ENCODE assay signal across 8 mouse cellular contexts in the genomic region with DNA sequence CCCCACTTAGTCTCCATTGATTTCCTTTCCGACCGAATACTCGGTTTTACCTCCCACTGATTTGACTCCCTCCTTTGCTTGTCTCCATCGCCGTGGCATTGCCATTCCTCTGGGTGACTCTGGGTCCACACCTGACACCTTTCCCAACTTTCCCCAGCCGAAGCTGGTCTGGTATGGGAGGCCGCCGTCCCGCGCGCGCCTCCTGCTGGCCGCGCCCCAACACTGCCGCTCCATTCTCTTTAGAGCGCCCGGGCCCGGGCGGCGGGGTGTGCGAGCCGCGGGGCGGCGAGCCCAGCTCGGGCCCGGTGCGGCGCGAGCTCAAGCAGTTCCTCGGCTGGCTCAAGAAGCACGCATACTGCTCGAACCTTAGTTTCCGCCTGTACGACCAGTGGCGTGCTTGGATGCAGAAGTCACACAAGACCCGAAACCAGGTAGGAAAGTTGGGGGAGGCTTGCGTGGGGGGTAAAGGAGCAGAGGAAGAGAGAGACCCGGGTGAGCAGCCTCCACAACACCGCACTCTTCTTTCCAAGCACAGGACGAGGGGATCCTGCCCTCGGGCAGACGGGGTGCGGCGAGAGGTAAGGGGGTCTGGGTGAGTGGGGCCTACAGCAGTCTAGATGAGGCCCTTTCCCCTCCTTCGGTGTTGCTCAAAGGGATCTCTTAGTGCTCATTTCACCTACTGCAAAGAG. TPM values are rescaled to one million over a fixed set of nuclear protein-coding genes. Genes with fewer than 3 reads are reported as not detected.
DNase-seq lines count a peak whose midpoint lies in the region; ATAC-seq and TF ChIP-seq lines count a peak whose summit lies in the region.

No protein-coding gene starts in this region.

- no peak overlapping the region for H3K4me3 ChIP-seq in cerebellum, adult 2 months (replicated peaks; ENCODE audit: insufficient read depth, low read depth, low read length)
- no peak overlapping the region for H3K4me3 ChIP-seq in hindbrain, embryonic 14.5 days (replicated peaks; ENCODE audit: low read length)
- H3K4me3 ChIP-seq in liver, adult 2 months (ENCODE audit: insufficient read depth, low read depth, low read length): no peak overlapping the region

- no peak overlapping the region for H3K27ac ChIP-seq in cerebellum, adult 2 months (ENCODE audit: insufficient read depth, low read length)
- no peak overlapping the region for H3K27ac ChIP-seq in hindbrain, embryonic 14.5 days
- H3K27ac ChIP-seq in liver, adult 2 months (replicated peaks; ENCODE audit: insufficient read depth, low read depth, low read length): no peak overlapping the region

- WGBS in cerebellum, adult 2 months: 18% methylated on average over 46 of the region's 46 CpGs
- WGBS in hindbrain, embryonic 14.5 days: 13% methylated on average over 46 of the region's 46 CpGs
- WGBS in liver, adult 2 months: 20% methylated on average over 46 of the region's 46 CpGs

- H3K79me2 ChIP-seq in liver, adult 2 months (ENCODE audit: control insufficient read depth, insufficient read depth, low read length): no peaks in the 10 kb centered on the region

- peak; percentile 60 for DNase-seq in right cerebral cortex, adult 18-20 months
- no peak for DNase-seq in right cerebral cortex, postnatal 4 days
- peak; percentile 80 for DNase-seq in cerebellum, adult 2 months
- peak; percentile 77 for DNase-seq in forelimb bud, embryonic 11.5 days (ENCODE audit: low read depth, low spot score)
- DNase-seq in hindbrain, embryonic 14.5 days (ENCODE audit: low spot score): peak; percentile 68
- no peak for DNase-seq in liver, adult 2 months (ENCODE audit: extremely low read depth, low read depth, low spot score)
- DNase-seq in neural tube, embryonic 10.5 days (ENCODE audit: extremely low spot score, low spot score): peak; percentile 80
- peak; percentile 47 to 72 for DNase-seq in thymus, postnatal 10 days (ENCODE audit: low spot score in 2 of 2)

- H3K27me3 ChIP-seq in cerebellum, adult 2 months (ENCODE audit: control insufficient read depth, insufficient read depth, low read length): no peaks in the 10 kb centered on the region
- peaks cover 61% of the 10 kb centered on the region for H3K27me3 ChIP-seq in hindbrain, embryonic 14.5 days (ENCODE audit: control insufficient read depth, insufficient read depth, low read length)
- H3K27me3 ChIP-seq in liver, adult 2 months (ENCODE audit: control insufficient read depth, insufficient read depth, low read length): no peaks in the 10 kb centered on the region

- 0 out of 2 replicates have a peak overlapping the region, but pooled peaks have one; percentile 5 for H3K4me2 ChIP-seq in hindbrain, embryonic 14.5 days (replicated peaks)

- peaks cover 24% of the 10 kb centered on the region for H3K36me3 ChIP-seq in hindbrain, embryonic 14.5 days (replicated peaks; ENCODE audit: control insufficient read depth, insufficient read depth)
- peaks cover 6% of the 10 kb centered on the region; the same call in 1 of the 2 replicates for H3K36me3 ChIP-seq in liver, adult 2 months (ENCODE audit: control insufficient read depth, insufficient read depth, low read length)

- peak; percentile 74 for TF ChIP-seq CTCF in cerebellum, adult 2 months (IDR thresholded peaks at IDR 0.05; ENCODE audit: borderline replicate concordance, insufficient read depth, low read depth, low read length)
- TF ChIP-seq CTCF in liver, adult 2 months (IDR thresholded peaks at IDR 0.05; ENCODE audit: low read depth, low read length): peak; percentile 82

- no peak for TF ChIP-seq POLR2A in cerebellum, adult 2 months (IDR thresholded peaks at IDR 0.05; ENCODE audit: borderline replicate concordance, insufficient read depth, low read length)
- no peak for TF ChIP-seq POLR2A in liver, adult 2 months (IDR thresholded peaks at IDR 0.05; ENCODE audit: extremely low read depth, insufficient read depth, low read length)

- no peak overlapping the region for H3K9ac ChIP-seq in hindbrain, embryonic 14.5 days
- no peak overlapping the region for H3K9ac ChIP-seq in liver, adult 2 months (ENCODE audit: low read depth, low read length)

- H3K9me3 ChIP-seq in hindbrain, embryonic 14.5 days (ENCODE audit: control insufficient read depth, low read length): no peaks in the 10 kb centered on the region

- no peak for ATAC-seq in hindbrain, embryonic 14.5 days (ENCODE audit: low FRiP score)

- H3K4me1 ChIP-seq in cerebellum, adult 2 months (ENCODE audit: control insufficient read depth, insufficient read depth, low read length): peaks cover 22% of the 10 kb centered on the region
- peaks cover 32% of the 10 kb centered on the region for H3K4me1 ChIP-seq in hindbrain, embryonic 14.5 days (replicated peaks; ENCODE audit: control insufficient read depth, insufficient read depth, low read length)
- H3K4me1 ChIP-seq in liver, adult 2 months (ENCODE audit: control insufficient read depth, insufficient read depth, low read length): peaks cover 14% of the 10 kb centered on the region

RNA-seq across cellular contexts. Expression of a gene that starts 3.3 kb away (rescaled TPM):
- polyA plus RNA-seq in cerebellum, adult 2 months (2012; rRNA removed): 184 and 189 TPM in 2 replicates
- polyA plus RNA-seq in hindbrain, embryonic 14.5 days (2014; fragmentation: Nextera tagmentation; extraction: Ambion mirVana): 161 and 166 TPM in 2 replicates
- total RNA-seq in liver, adult 2 months (2014; rRNA removed): 60.8 and 75.2 TPM in 2 replicates
- 141 and 152 TPM in 2 replicates for polyA plus RNA-seq in liver, adult 2 months (2012; rRNA removed)

RNA-seq across cellular contexts. Expression of a gene that starts 7.4 kb away (rescaled TPM):
- 920 and 977 TPM in 2 replicates for polyA plus RNA-seq in cerebellum, adult 2 months (2012; rRNA removed)
- polyA plus RNA-seq in hindbrain, embryonic 14.5 days (2014; fragmentation: Nextera tagmentation; extraction: Ambion mirVana): 622 and 778 TPM in 2 replicates
- total RNA-seq in liver, adult 2 months (2014; rRNA removed): 750 and 1,062 TPM in 2 replicates
- 596 and 770 TPM in 2 replicates for polyA plus RNA-seq in liver, adult 2 months (2012; rRNA removed)

RNA-seq across cellular contexts. Expression of a gene that starts 10.2 kb away (rescaled TPM):
- polyA plus RNA-seq in cerebellum, adult 2 months (2012; rRNA removed): 3.8 and 4.0 TPM in 2 replicates
- 6.3 and 6.9 TPM in 2 replicates for polyA plus RNA-seq in hindbrain, embryonic 14.5 days (2014; fragmentation: Nextera tagmentation; extraction: Ambion mirVana)
- not detected in 2 replicates for total RNA-seq in liver, adult 2 months (2014; rRNA removed)
- not detected in 2 replicates for polyA plus RNA-seq in liver, adult 2 months (2012; rRNA removed)

RNA-seq across cellular contexts. Expression of a gene that starts 16.0 kb away (rescaled TPM):
- polyA plus RNA-seq in cerebellum, adult 2 months (2012; rRNA removed): 524 and 552 TPM in 2 replicates
- polyA plus RNA-seq in hindbrain, embryonic 14.5 days (2014; fragmentation: Nextera tagmentation; extraction: Ambion mirVana): 143 and 149 TPM in 2 replicates
- 0.34 TPM in 1 of 2 replicates, not detected in the other for total RNA-seq in liver, adult 2 months (2014; rRNA removed)
- 0.10 TPM in 1 of 2 replicates, not detected in the other for polyA plus RNA-seq in liver, adult 2 months (2012; rRNA removed)

RNA-seq across cellular contexts. Expression of a gene that starts 24.3 kb away (rescaled TPM):
- 531 and 552 TPM in 2 replicates for polyA plus RNA-seq in cerebellum, adult 2 months (2012; rRNA removed)
- 328 and 332 TPM in 2 replicates for polyA plus RNA-seq in hindbrain, embryonic 14.5 days (2014; fragmentation: Nextera tagmentation; extraction: Ambion mirVana)
- total RNA-seq in liver, adult 2 months (2014; rRNA removed): 271 and 321 TPM in 2 replicates
- polyA plus RNA-seq in liver, adult 2 months (2012; rRNA removed): 455 and 489 TPM in 2 replicates

Comparison
In these comparisons a context has a peak if more than half of its experiments do, and no peak if none do; other contexts are left out.
1. DNase-seq: peak in right cerebral cortex, adult 18-20 months (single experiment), cerebellum, adult 2 months (2 of 2), forelimb bud, embryonic 11.5 days (single experiment), hindbrain, embryonic 14.5 days (single experiment), neural tube, embryonic 10.5 days (single experiment) and thymus, postnatal 10 days (2 of 2); none in right cerebral cortex, postnatal 4 days (single experiment) and liver, adult 2 months (single experiment).